Mouse (Mus musculus) frontal cortex, postnatal 14 days (tissue): Measurements from ENCODE around the gene Shcbp1l.
"Not testable (repeated sequence)": the region's sequence is repeated elsewhere in the genome, so short reads cannot be mapped to it uniquely, and the experiment has no call there.

Experiments used
- DNase-seq, 2 experiments: peaks; one replicate each; pipeline ENCODE4 v3.0.0; 2022; ENCODE audit warnings: low spot score in 2 of 2

The Shcbp1l gene

DNA sequence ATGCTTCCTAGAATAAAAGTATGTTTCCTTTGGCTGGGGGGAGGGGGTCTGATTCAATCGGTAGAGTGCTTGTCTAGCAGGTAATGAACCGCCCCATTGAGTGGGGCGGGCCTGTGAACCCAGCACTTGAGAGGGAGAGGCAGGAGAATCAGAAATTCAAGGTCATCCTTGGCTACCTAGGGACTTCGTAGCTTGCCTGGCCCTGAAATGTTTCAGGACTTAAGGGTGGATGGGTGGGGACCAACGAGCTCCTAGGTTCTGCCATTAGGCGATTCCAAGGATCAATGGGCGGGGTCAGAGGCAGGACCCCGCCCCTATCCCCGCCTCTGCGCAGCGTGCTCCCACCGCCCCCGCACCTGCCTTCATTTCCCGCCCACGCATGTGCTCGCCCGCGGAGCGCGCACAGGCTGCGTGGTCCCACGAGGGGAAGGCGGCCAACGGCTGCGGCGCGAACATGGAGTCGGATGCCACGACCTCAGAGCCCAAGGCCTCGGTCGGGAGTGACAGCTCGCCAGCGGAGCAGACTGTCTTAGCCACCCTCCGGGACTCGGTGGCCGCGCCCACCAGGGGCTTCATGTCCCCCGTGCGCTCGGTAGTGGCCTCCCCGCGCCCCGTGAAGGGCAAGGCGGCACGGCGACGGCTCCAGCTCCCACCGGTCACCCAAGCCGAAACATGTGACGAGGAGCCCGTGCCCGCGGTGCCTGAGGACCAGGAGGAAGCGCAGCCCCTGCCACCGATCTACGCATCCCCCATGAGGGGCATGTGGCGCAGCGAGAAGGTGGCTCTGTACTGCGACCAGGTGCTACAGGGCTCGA, at the start of gene Shcbp1l:
Shcbp1l (plus strand) TSS at position 393 of the 815 bp plus-strand sequence.
- DNase-seq: peak; percentile 62 to 67

DNA sequence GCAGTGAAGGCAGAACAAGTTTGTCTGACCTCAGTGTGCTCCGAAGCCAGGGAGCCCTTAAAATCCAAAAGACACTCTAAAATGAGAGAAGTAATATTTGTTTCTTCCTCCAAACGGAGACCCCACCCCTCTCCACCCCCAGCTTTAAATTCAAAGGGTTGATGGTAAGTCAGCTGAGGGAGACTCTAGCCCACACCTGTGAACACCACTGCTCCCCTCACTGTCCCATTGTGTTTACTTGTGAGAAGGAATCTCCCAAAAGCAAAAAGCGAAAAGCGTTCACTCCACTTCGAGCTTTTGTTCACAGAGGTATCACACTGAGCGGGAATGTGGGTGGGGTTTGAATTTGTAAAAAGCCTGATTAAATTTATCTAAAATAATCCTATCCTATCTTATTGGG, 48.5 kb upstream of the Shcbp1l start:
- DNase-seq: no peak

DNA sequence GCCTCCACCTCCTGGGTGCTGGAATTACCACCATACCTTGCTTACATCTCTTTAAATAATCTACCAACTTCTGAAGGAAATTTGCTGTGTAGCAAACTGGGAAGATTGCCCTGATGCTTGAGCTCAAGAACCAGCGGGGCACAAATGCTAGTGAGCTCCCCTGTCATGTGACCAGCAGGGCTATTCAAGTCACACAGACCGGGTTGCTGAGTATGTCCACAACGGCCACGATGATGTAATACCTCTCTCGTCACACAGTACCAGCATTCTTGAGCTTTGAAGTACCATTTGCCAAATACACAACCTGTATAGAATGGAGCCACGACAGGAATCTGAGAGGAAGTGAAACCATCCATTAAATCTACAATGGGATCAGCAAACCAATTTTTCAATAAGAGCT, 46.4 kb upstream of the Shcbp1l start:
- DNase-seq: no peak

DNA sequence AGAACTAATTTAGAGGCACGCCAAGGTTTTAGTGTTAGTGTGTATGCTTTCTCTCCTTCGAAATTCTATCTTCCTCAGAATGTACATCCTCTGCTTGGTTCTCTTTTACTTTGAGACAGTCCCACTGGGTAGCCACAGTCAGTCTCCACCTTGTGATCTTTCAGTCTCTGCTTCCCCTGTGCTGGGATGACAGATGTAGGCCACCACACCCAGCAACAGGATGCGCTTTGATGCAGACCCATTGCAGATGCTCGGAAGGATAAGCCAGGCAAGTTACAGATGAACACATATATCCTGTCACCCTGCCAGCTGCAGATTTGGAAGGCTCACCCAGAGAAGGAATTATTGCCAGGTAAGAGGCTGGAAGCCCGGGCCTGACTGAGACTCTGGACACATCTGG, 45.1 kb upstream of the Shcbp1l start:
- DNase-seq: no peak

DNA sequence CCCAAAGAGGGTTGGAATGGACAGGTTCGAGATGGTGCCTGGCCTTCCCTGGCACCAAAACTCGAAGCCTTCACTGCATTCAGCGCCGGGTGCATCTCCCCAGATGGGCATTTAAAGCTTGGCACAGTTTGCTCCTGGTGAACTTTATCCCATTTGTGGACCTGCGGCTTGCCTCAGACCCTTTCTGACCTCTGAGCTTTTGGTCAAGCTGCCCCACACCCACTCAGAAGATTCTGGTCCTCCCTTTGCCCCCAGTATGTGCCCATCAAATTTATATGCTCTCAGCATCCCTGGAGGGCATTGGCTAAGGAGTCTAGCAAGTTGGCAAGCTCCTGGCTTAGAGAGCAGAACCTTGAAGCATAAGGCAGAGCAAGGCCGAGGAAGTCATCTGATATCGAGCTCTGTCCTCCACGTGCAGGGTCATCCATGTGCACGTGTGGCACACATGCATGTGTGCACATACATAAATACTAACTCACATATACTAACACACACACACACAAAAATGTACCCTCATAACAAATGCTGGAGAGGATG, 44.1 kb upstream of the Shcbp1l start:
- DNase-seq: no peak

DNA sequence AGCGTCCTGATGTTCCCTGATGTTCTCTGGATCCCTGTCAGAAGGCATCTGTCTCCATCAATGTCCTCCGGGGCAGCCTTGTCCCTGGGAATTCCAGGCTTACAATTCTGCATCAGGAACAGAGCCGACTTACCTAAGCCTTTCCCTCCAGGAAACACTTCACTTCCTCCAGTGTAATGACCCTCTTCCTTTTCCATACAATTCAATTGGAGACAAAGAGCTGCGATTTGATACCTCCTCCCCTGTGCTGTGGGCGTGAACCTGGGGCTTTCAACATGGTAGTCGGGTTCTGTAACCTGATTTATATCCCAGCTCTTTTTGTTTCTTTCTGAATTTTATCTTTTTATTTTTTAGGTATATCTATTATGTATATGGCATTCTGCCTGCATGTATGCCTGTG, 39.9 kb upstream of the Shcbp1l start:
- no peak for DNase-seq

DNA sequence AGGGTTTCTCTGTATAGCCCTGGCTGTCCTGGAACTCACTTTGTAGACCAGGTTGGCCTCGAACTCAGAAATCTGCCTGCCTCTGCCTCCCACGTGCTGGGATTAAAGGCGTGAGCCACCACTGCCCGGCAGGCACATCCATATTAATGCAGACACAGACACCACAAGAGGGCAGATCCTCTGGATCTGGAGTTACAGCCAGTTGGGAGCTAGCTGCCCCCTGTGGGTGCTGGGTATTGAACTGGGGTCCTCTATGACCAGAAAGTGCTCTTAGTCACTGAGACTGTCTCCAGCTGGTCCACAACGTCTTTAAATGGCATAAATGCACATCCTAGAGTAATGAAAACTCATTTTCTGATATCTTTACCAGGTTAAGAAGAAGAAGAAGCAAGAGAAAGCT, 39.3 kb upstream of the Shcbp1l start:
- DNase-seq: not testable (repeated sequence)

DNA sequence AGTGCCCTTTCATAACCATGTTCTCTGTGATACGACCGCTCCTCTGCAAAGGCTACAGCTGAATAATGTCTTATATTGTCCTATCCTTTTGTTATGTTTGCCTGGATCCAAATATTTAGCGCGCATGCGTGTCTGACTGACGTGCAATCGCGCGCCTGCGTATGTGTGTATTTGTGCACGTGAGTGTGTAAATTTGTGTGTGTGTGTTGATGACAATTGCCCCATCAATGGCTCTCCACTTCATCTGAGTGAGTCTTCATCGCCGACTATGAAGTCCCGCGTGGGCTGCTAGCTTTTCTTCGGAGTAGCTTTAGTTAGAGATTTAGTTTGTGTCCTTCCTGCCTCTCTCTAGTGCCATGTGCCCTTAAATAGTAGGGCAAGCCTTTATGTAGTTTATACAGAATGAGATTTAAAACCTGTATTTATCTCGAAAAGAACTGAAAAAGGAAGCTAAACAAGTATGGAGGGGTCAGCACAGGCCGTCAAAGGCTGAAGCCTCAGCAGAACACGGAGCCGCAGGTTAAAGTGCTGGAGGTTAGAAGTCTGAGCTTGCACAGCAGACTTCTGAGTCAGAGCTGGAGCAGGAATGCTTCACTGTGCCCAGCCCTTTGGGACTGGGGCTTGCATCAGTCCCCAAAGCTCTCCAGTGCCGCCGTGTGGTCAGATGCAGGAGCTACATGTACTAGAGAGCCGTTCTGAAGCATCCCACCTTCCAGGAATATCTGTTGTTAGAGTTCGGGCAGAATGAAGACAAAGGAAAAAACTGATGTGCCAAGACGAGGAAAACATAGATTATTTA, 38.5 kb upstream of the Shcbp1l start:
- DNase-seq: peak; percentile 58 to 76

DNA sequence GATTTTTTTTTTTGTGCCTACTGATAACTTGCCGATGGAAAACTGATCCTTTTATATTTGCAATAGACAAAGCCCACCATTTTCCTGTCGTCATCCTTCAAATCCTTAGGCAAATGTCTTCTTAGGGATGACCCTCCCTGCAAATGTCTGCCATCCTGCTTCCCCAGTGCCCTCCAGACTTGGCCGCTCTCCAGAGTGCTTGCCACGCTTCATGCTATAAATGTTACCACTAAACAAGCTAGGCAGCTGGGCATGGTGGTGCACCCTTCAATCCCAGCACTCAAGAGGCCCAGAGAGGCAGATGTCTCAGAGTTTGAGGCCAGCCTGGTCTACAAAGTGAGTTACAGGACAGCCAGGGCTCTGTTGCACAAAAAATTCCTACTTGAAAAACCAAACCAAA, 29.3 kb upstream of the Shcbp1l start:
- DNase-seq: not testable (repeated sequence)

DNA sequence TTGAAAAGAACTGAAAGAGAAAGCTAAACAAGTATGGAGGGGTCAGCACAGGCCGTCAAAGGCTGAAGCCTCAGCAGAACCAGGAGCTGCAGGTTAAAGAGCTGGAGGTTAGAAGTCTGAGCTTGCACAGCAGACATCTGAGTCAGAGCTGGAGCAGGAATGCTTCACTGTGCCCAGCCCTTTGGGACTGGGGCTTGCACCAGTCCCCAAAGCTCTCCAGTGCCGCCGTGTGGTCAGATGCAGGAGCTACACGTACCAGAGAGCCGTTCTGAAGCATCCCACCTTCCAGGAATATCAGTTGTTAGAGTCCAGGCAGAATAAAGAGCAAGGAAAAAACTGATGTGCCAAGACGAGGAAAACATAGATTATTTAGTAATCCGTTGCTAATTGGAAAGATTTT, 23.2 kb upstream of the Shcbp1l start:
- peak in 1 of 2 experiments; percentile 54 for DNase-seq

DNA sequence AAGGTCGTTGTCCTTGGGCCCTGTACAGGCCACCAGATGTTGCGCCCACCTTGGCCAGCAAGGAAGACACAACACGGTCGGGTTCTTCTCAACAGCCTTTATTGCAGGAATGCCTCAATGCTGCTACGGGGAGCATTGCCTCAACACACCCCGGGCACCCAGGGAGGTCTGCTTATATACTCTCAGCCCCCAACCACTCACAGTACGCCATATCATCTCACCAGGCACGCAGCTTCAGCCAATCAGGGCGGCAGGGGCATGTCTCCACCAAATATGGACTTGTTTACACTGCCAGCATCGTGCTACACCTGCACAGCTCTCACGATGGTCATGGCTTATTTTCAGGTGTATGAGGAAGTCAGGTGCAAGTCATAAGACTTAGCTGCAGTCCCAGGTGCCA, 17.3 kb upstream of the Shcbp1l start:
- DNase-seq: not testable (repeated sequence)

DNA sequence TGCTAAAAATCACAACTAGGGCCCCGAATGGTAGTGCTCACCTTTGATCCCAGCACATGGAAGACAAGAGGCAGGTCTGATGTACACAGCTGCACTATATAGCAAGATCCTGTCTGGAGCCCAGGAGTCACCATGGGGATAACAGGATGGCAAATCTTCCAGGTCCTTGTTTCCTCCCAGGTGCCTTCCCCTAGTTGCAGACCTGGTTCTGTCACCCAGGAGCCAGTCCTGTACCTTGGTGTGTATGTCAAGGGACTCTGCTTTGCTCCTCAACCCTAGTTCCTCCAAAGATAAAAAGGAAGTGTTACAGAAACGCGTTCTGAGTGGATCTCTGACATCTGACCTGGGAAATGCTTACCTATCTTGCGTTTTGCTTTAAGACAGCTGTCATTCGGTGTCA, 16.7 kb upstream of the Shcbp1l start:
- not testable (repeated sequence) for DNase-seq

DNA sequence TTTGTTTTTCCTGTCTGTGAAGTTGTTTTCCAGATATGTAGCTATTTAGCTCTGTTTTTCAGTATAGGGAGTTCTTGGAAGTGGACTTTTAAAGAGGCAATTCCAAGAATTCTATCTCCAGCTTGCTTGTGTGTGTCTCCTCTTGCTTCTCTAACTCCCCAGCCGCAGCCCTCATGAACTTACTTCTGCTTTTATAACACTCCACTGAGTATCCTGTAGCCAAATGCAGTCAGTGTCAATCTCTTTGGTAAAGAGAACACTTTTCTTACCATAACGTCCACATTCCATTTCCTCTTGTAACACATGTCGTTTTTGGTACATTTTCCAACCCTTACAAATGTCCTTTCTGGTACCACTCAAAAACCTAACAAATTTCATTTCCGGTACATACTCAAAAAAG, 14.0 kb upstream of the Shcbp1l start:
- DNase-seq: not testable (repeated sequence)

DNA sequence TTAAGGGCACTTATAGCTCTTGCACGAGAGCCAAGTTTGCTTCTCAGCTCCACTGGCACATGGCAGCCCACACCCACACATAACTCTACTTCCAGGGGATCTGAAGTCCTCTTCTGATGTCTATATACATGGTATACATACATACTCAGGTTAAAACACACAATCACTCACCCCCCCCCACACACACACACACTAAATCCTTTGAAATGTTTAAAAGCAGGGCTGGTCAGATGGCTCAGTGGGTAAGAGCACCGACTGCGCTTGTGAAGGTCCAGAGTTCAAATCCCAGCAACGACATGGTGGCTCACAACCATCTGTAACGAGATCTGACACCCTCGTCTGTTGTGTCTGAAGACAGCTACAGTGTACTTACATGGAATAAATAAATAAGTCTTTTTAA, 13.2 kb upstream of the Shcbp1l start:
- no peak for DNase-seq

DNA sequence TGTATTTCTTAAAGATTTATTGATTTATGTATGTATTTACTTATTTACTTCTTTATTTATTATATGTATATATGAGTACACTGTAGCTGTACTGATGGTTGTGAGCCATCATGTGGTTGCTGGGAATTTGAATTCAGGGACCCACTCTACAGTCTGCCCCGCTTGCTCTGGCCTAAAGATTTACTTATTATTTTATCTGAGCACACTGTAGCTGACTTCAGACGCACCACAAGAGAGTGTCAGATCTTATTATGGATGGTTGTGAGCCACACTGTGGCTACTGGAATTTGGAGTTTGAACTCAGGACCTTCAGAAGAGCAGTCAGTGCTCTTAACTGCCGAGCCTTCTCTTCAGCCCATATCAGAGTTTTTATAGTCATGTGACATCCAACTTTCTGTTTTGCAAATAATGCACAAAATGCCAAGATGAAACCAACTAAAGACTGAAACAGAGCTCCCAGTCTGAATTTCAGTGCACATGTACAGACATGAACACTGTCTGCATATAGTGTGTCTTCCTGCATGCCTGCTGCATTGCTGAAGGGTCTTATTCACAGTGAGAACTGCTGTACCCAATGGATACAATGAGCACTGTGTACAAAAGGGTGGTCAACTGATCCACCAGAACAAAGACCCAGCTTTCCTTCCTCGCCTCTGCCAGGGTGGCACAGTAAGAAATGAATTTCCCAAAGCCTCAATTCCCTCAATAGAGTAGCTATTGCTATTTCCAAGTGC, 12.1 kb upstream of the Shcbp1l start:
- DNase-seq: not testable (repeated sequence)

DNA sequence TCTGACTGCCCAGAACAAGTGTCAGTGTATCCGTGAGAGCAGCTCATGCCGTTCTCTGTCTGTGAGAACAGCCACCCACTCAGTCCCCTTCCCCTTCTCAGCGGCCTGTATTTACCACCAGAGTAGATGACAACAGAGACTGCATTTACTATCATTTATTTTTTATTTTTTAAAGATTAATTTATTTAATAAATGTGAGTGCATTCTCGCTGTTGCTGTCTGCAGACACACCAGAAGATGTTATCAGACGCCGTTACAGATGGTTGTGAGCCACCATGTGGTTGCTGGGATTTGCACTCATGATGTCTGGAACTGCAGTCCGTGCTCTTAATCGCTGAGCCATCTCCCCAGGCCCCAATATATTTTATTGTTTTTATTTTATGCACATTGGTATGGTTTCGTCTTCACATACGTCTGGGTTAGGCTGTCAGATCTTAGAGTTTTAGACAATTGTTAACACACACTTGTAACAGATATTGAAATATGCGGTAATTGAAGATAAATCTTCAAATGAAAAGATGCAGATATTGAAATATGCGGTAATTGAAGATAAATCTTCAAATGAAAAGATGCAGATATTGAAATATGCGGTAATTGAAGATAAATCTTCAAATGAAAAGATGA, 11.5 kb upstream of the Shcbp1l start:
- DNase-seq: peak; percentile 29 to 38

DNA sequence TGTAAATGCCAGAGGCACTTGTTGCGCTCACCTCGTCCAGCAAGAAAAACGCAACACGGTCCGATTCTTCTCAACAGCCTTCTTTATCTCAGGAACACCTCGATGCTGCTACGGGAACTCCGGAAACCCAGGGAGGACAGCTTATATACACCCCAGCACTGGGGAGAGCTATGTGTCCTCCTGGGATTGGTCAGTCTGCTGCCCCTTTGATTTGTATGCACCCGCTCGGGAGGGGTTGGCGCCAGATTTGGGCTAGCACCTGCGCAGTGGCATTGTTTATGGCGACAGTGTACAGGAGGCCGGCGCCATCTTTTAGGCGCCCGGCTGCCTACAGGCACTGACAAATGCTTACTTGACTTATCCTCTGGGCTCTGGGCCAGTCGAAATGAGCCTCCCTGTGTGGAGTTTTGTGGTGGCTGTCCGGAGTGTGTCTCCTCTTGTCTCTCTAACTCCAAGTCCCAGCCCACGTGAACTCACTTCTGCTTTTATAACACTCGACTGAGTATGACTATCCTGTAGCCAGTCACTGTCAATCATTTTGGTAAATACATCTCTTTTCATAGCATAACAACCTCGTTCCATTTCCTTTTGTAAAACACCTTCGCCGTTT, 10.7 kb upstream of the Shcbp1l start:
- peak; percentile 64 to 86 for DNase-seq

DNA sequence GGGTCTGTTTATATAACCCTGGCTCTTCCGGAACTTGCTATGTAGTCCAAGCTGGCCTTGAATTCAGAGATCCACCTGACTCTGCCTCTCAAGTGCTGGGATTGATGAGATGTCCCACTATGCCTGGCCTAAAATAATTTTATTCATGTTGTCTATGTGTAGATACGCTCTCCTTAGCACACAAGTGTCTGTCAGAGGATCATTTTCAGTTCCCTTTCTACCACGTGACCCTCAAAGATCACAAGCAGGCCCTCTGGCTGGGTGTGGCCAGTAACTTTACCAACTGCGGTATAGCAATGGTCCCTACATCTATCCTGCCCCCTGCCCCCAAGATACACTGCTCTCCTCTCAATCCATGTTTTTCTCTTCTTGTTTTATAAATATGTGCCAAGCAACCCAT, 10.0 kb upstream of the Shcbp1l start:
- DNase-seq: peak; percentile 31 to 34

DNA sequence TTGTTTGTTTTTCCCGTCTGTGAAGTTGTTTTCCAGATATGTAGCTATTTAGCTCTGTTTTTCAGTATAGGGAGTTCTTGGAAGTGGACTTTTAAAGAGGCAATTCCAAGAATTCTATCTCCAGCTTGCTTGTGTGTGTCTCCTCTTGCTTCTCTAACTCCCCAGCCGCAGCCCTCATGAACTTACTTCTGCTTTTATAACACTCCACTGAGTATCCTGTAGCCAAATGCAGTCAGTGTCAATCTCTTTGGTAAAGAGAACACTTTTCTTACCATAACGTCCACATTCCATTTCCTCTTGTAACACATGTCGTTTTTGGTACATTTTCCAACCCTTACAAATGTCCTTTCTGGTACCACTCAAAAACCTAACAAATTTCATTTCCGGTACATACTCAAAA, 9.2 kb upstream of the Shcbp1l start:
- not testable (repeated sequence) for DNase-seq

DNA sequence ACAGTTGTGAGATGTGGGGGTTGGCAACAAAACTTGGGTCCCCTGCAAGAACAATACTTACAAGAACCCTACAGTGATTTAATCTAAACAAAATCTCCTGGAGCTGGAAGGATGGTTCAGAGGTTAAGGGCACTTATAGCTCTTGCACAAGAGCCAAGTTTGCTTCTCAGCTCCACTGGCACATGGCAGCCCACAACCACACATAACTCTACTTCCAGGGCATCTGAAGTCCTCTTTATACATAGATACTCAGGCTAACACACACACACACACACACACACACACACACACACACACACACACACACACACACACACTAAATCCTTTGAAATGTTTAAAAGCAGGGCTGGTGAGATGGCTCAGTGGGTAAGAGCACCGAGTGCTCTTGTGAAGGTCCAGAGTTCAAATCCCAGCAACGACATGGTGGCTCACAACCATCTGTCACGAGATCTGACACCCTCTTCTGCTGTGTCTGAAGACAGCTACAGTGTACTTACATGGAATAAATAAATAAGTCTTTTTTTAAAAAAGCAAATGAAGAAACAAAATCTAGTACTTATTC, 8.6 kb upstream of the Shcbp1l start:
- not testable (repeated sequence) for DNase-seq

DNA sequence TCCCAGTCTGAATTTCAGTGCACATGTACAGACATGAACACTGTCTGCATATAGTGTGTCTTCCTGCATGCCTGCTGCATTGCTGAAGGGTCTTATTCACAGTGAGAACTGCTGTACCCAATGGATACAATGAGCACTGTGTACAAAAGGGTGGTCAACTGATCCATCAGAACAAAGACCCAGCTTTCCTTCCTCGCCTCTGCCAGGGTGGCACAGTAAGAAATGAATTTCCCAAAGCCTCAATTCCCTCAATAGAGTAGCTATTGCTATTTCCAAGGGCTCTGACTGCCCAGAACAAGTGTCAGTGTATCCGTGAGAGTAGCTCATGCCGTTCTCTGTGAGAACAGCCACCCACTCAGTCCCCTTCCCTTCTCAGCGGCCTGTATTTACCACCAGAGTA, 7.2 kb upstream of the Shcbp1l start:
- not testable (repeated sequence) for DNase-seq
